Mouse (Mus musculus) intestine, embryonic 14.5 days (tissue): Measurements from ENCODE around the gene Alox5ap. TPM values are rescaled to one million over a fixed set of nuclear protein-coding genes. Genes with fewer than 3 reads are reported as not detected.
A peak's percentile ranks its signal among the peaks of the same experiment; 100 is the strongest.

Source experiments
- ATAC-seq: fragments of 200-750 bp; cut with Nextera tagmentation; replicated peaks from 2 replicates; pipeline ENCODE4 v1.8.0; 2017; ENCODE audit warnings: low read depth, moderate number of reproducible peaks, moderate TSS enrichment, moderate library complexity; ENCODE audit not compliant: low FRiP score, low TSS enrichment
- DNase-seq: peaks from one replicate; pipeline ENCODE4 v3.0.0-alpha.2; 2018; ENCODE audit warnings: low spot score
- H3K27ac ChIP-seq: fragments of 300-500 bp; sonication (generic); 2 replicates; pipeline ENCODE4 v1.5.1; 2014; ENCODE audit warnings: low read depth, mild to moderate bottlenecking, control low read depth
- H3K27me3 ChIP-seq: fragments of 300-500 bp; sonication (generic); replicated peaks from 2 replicates; pipeline ENCODE4 v1.6.1; 2014; ENCODE audit warnings: low read length, control low read depth; ENCODE audit not compliant: control insufficient read depth, insufficient read depth
- H3K36me3 ChIP-seq: fragments of 300-500 bp; sonication (generic); 2 replicates; pipeline ENCODE4 v1.6.1; 2014; ENCODE audit warnings: low read length, control low read depth; ENCODE audit not compliant: control insufficient read depth, insufficient read depth
- H3K4me1 ChIP-seq: fragments of 300-500 bp; sonication (generic); replicated peaks from 2 replicates; pipeline ENCODE4 v1.6.1; 2014; ENCODE audit warnings: low read length, control low read depth, mixed read lengths; ENCODE audit not compliant: control insufficient read depth, insufficient read depth
- H3K4me2 ChIP-seq: fragments of 300-500 bp; sonication (generic); 2 replicates; pipeline ENCODE4 v1.6.1; 2014; ENCODE audit warnings: low read length
- H3K4me3 ChIP-seq: fragments of 300-500 bp; sonication (generic); 2 replicates; pipeline ENCODE4 v1.5.1; 2014; ENCODE audit warnings: low read depth, low read length, control low read depth, mixed read lengths
- H3K9ac ChIP-seq: fragments of 300-500 bp; sonication (generic); 2 replicates; pipeline ENCODE4 v1.6.1; 2014; ENCODE audit warnings: mild to moderate bottlenecking, low read length
- H3K9me3 ChIP-seq: fragments of 300-500 bp; sonication (generic); 2 replicates; pipeline ENCODE4 v1.6.1; 2016; ENCODE audit warnings: low read length, control low read depth; ENCODE audit not compliant: control insufficient read depth
- WGBS: fragments of 180-500 bp; shearing (Covaris S2); extraction: QIAGEN DNeasy Blood & Tissue Kit; methylation state at CpG from one replicate; pipeline ENCODE4 v1.1.7; 2014; 5-methylcytosine and 5-hydroxymethylcytosine counted together
- polyA plus RNA-seq: library from polyadenylated mRNA; unstranded; fragments of >200 nt; fragmentation: Nextera tagmentation; extraction: Ambion mirVana; gene quantifications from 2 replicates; pipeline ENCODE4 v1.2.1, GENCODE M21; 2014

The Alox5ap gene
- polyA plus RNA-seq, 1 experiment from 2014 or later, result 10.4 TPM

GRCm38 (mm10) chr5:149330601-149331000, 66.0 kb downstream of the Alox5ap start:
- Histone ChIP-seq H3K4me3 (no peak overlapping the region), H3K4me2 (no peak overlapping the region), H3K4me1 (peaks cover 28% of the 10 kb centered on the region), H3K27ac (no peak overlapping the region), H3K9ac (no peak overlapping the region), H3K36me3 (no peaks in the 10 kb centered on the region), H3K27me3 (no peaks in the 10 kb centered on the region), H3K9me3 (no peaks in the 10 kb centered on the region)
- ATAC-seq, result no peak
- WGBS, result 42% methylated on average over 1 of the region's 1 CpGs
- DNase-seq, result no peak

GRCm38 (mm10) chr5:149331407-149332143, 67.0 kb downstream of the Alox5ap start:
- ATAC-seq (no peak), DNase-seq (no peak)
- no peaks in the 10 kb centered on the region for H3K36me3 ChIP-seq
- peak overlapping the region; percentile 12; the same call in 1 of the 2 replicates for H3K27ac ChIP-seq
- WGBS, result 33% methylated on average over 10 of the region's 10 CpGs
- H3K4me1 ChIP-seq, result peaks cover 28% of the 10 kb centered on the region
- H3K9me3 ChIP-seq, result no peaks in the 10 kb centered on the region
- H3K9ac ChIP-seq, result no peak overlapping the region
- no peak overlapping the region for H3K4me2 ChIP-seq
- H3K4me3 ChIP-seq, result no peak overlapping the region
- no peaks in the 10 kb centered on the region for H3K27me3 ChIP-seq

- peaks cover 28% of the 10 kb centered on the region for H3K4me1 ChIP-seq
- H3K4me3 ChIP-seq, result no peak overlapping the region
- H3K9me3 ChIP-seq, result no peaks in the 10 kb centered on the region
- H3K36me3 ChIP-seq, result no peaks in the 10 kb centered on the region
- ATAC-seq (no peak), DNase-seq (no peak)
- H3K27ac ChIP-seq, result 0 out of 2 replicates have a peak overlapping the region, but pooled peaks have one; percentile 12
- 83% methylated on average over 4 of the region's 4 CpGs for WGBS
- H3K9ac ChIP-seq, result no peak overlapping the region
- H3K4me2 ChIP-seq, result no peak overlapping the region
- no peaks in the 10 kb centered on the region for H3K27me3 ChIP-seq
Measured at GRCm38 (mm10) chr5:149332787-149333186, 68.2 kb downstream of the Alox5ap start.

- 86% methylated on average over 8 of the region's 8 CpGs for WGBS
- DNase-seq (no peak), ATAC-seq (no peak)
- H3K9me3 ChIP-seq, result no peaks in the 10 kb centered on the region
- H3K4me3 ChIP-seq, result no peak overlapping the region
- no peaks in the 10 kb centered on the region for H3K36me3 ChIP-seq
- no peak overlapping the region for H3K9ac ChIP-seq
- no peak overlapping the region for H3K27ac ChIP-seq
- H3K4me1 ChIP-seq, result peaks cover 25% of the 10 kb centered on the region
- H3K4me2 ChIP-seq, result no peak overlapping the region
- H3K27me3 ChIP-seq, result no peaks in the 10 kb centered on the region
Measured at GRCm38 (mm10) chr5:149333941-149334698, 69.6 kb downstream of the Alox5ap start.

GRCm38 (mm10) chr5:149335009-149335408, 70.4 kb downstream of the Alox5ap start:
- H3K4me2 ChIP-seq, result no peak overlapping the region
- no peak for DNase-seq
- no peak overlapping the region for H3K27ac ChIP-seq
- H3K9me3 ChIP-seq, result no peaks in the 10 kb centered on the region
- H3K27me3 ChIP-seq, result no peaks in the 10 kb centered on the region
- H3K36me3 ChIP-seq, result no peaks in the 10 kb centered on the region
- H3K9ac ChIP-seq, result no peak overlapping the region
- H3K4me1 ChIP-seq, result peaks cover 21% of the 10 kb centered on the region
- 88% methylated on average over 12 of the region's 12 CpGs for WGBS
- H3K4me3 ChIP-seq, result no peak overlapping the region
- ATAC-seq, result no peak

- 48% methylated on average over 21 of the region's 21 CpGs for WGBS
- Histone ChIP-seq H3K4me3 (no peak overlapping the region), H3K4me1 (peaks cover 18% of the 10 kb centered on the region), H3K9ac (no peak overlapping the region), H3K9me3 (no peaks in the 10 kb centered on the region), H3K27me3 (no peaks in the 10 kb centered on the region), H3K4me2 (no peak overlapping the region), H3K27ac (no peak overlapping the region), H3K36me3 (no peaks in the 10 kb centered on the region)
- peak; percentile 96 for DNase-seq
- peak; percentile 81 for ATAC-seq
Measured at GRCm38 (mm10) chr5:149335563-149336238, 71.1 kb downstream of the Alox5ap start.

GRCm38 (mm10) chr5:149337148-149337547, 72.6 kb downstream of the Alox5ap start:
- no peak overlapping the region for H3K4me2 ChIP-seq
- H3K36me3 ChIP-seq, result no peaks in the 10 kb centered on the region
- H3K4me3 ChIP-seq, result no peak overlapping the region
- DNase-seq (no peak), ATAC-seq (no peak)
- peaks cover 4% of the 10 kb centered on the region for H3K4me1 ChIP-seq
- no peak overlapping the region for H3K27ac ChIP-seq
- H3K9me3 ChIP-seq, result no peaks in the 10 kb centered on the region
- no peak overlapping the region; the same call in 1 of the 2 replicates for H3K9ac ChIP-seq
- WGBS, result 86% methylated on average over 10 of the region's 10 CpGs
- H3K27me3 ChIP-seq, result no peaks in the 10 kb centered on the region
